Mouse (Mus musculus) embryonic facial prominence, embryonic 12.5 days (tissue): Measurements from ENCODE around the gene Gm20605. TPM values are rescaled to one million over a fixed set of nuclear protein-coding genes. Genes with fewer than 3 reads are reported as not detected.
A peak's percentile ranks its signal among the peaks of the same experiment; 100 is the strongest.
"Not testable (repeated sequence)": the region's sequence is repeated elsewhere in the genome, so short reads cannot be mapped to it uniquely, and the experiment has no call there.

ENCODE experiments used
- ATAC-seq: fragments of 200-750 bp; cut with Nextera tagmentation; 2 replicates; pipeline ENCODE4 v1.8.0; 2017; ENCODE audit not compliant: insufficient number of reproducible peaks, insufficient read depth, low FRiP score, low TSS enrichment
- H3K27ac ChIP-seq: fragments of 300-500 bp; sonication (generic); 2 replicates; pipeline ENCODE4 v1.5.1; 2016; ENCODE audit warnings: mild to moderate bottlenecking
- H3K27me3 ChIP-seq: fragments of 300-500 bp; sonication (generic); 2 replicates; pipeline ENCODE4 v1.6.1; 2016; ENCODE audit warnings: mild to moderate bottlenecking, moderate library complexity
- H3K36me3 ChIP-seq: fragments of 300-500 bp; sonication (generic); 2 replicates; pipeline ENCODE4 v1.6.1; 2016; ENCODE audit warnings: mild to moderate bottlenecking
- H3K4me1 ChIP-seq: fragments of 300-500 bp; sonication (generic); 2 replicates; pipeline ENCODE4 v1.6.1; 2016
- H3K4me2 ChIP-seq: fragments of 300-500 bp; sonication (generic); replicated peaks from 2 replicates; pipeline ENCODE4 v1.6.1; 2016; ENCODE audit warnings: mild to moderate bottlenecking, moderate library complexity
- H3K4me3 ChIP-seq: fragments of 300-500 bp; sonication (generic); 2 replicates; pipeline ENCODE4 v1.5.1; 2016; ENCODE audit warnings: mild to moderate bottlenecking
- H3K9ac ChIP-seq: fragments of 300-500 bp; sonication (generic); 2 replicates; pipeline ENCODE4 v1.6.1; 2016; ENCODE audit warnings: mild to moderate bottlenecking, moderate library complexity
- H3K9me3 ChIP-seq: fragments of 300-500 bp; sonication (generic); 2 replicates; pipeline ENCODE4 v1.6.1; 2016; ENCODE audit warnings: mild to moderate bottlenecking, moderate library complexity
- WGBS: fragments of 180-500 bp; shearing (Covaris S2); methylation state at CpG from one replicate; pipeline ENCODE4 v1.1.7; 2016; 5-methylcytosine and 5-hydroxymethylcytosine counted together
- polyA plus RNA-seq: library from polyadenylated mRNA; unstranded; fragments of >200 nt; fragmentation: Nextera tagmentation; extraction: Ambion mirVana; gene quantifications from 2 replicates; pipeline ENCODE4 v1.2.1, GENCODE M21; 2016

Gene Gm20605
- polyA plus RNA-seq, 1 experiment from 2014 or later, result 9.2 TPM

DNA sequence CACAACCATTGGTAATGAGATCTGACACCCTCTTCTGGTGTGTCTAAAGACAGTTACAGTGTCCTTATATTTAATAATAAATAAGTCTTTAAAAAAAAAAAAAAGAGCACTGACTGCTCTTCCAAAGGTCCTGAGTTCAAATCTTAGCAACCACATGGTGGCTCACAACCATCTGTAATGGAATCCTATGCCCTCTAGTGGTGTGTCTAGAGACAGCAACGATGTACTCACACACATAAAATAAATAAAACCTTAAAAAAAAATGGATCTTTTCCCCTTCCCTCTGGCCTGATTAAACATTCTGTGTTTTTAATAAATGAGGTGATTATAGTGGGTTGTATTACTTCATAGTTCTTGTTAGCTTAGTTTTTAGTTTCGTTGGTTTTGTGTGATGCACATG, 14.1 kb upstream of the Gm20605 start:
- H3K4me2 ChIP-seq, H3K27me3 ChIP-seq, H3K36me3 ChIP-seq, H3K27ac ChIP-seq, ATAC-seq, H3K9ac ChIP-seq, H3K9me3 ChIP-seq, H3K4me3 ChIP-seq: not testable (repeated sequence)
- 84% methylated on average over 2 of the region's 2 CpGs for WGBS
- peaks cover 38% of the 10 kb centered on the region for H3K4me1 ChIP-seq

DNA sequence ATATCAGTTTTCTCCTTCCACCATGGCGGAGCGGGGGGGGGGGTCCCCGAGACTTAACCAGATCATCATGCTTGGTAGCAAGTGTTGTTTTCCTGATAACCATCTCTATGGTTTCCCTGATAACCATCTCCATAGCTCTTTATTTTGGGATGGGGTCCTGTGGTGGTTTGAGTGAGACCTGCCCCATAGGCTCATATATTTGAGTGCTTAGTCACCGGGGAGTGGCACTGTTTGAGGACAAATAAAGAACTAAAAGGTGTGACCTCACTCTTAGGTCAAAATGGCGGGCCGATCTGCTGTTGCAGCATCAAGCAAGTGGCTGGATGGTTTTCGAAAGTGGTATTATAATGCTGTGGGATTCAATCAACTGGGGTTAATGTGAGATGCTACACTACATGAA, 13.6 kb upstream of the Gm20605 start:
- no peaks in the 10 kb centered on the region for H3K9me3 ChIP-seq
- no peak overlapping the region for H3K27ac ChIP-seq
- no peaks in the 10 kb centered on the region for H3K36me3 ChIP-seq
- no peak overlapping the region for H3K4me2 ChIP-seq
- H3K4me3 ChIP-seq, result no peak overlapping the region
- H3K4me1 ChIP-seq, result peaks cover 34% of the 10 kb centered on the region
- H3K27me3 ChIP-seq, result no peaks in the 10 kb centered on the region
- no peak overlapping the region for H3K9ac ChIP-seq
- ATAC-seq, result no peak
- WGBS, result 77% methylated on average over 7 of the region's 7 CpGs

DNA sequence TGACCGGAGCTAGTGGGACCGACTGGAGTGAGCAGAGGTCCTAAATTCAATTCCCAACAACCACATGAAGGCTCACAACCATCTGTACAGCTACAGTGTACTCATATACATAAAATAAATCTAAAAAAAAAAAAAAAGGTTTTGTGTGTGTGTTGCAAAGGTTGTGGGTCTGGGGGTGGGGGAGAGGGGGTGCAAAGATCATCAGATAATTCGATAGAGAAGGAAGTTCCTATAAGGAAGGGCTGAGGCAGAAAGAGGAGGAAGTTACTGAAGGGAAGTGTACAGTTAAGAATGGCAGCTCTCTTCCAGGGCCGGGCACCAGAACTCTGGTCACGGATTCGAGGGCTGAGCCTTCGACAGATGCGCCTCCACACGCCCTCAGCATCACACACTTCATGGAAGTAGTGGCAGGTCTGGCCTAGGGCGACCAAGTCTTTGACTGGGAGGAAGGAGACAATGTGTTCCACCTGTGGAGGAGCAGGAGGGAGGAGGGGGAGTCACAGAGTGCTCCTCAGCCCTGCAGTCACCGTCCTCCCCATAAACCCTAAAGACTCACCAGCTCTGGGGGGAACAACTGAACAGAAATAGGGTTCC, 4.9 kb upstream of the Gm20605 start:
- WGBS, result 90% methylated on average over 11 of the region's 11 CpGs
- H3K4me2 ChIP-seq, result no peak overlapping the region
- no peaks in the 10 kb centered on the region for H3K27me3 ChIP-seq
- no peaks in the 10 kb centered on the region for H3K9me3 ChIP-seq
- no peak overlapping the region for H3K4me3 ChIP-seq
- H3K27ac ChIP-seq, result no peak overlapping the region
- H3K4me1 ChIP-seq, result peaks cover 5% of the 10 kb centered on the region; the same call in 1 of the 2 replicates
- H3K36me3 ChIP-seq, result no peaks in the 10 kb centered on the region
- H3K9ac ChIP-seq, result no peak overlapping the region
- ATAC-seq, result no peak

DNA sequence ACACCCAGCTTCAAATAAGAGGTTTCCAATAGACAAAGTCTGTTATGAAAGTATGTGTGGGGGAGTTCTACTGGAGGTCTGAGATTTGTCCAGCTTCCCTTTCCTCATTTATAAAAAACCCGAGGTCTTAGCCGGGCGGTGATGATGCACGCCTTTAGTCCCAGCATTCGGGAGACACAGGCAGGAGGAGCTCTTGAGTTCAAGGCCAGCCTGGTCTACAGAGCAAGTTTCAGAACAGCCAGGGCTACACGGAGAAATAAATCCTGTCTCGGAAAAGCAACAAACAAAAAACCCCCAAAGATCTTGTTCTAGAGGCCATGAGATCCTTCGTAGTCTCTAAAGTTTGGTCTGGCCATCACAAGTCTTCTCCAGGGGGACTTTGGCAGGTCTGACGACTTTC, 984 bp upstream of the Gm20605 start:
- Histone ChIP-seq H3K4me1 (peaks cover 28% of the 10 kb centered on the region), H3K27me3 (no peaks in the 10 kb centered on the region), H3K36me3 (peaks cover 2% of the 10 kb centered on the region; the same call in 1 of the 2 replicates), H3K4me3 (peak overlapping the region; percentile 77), H3K4me2 (peak overlapping the region; percentile 59), H3K9ac (peak overlapping the region; percentile 60), H3K27ac (peak overlapping the region; percentile 92), H3K9me3 (no peaks in the 10 kb centered on the region)
- 4% methylated on average over 9 of the region's 9 CpGs for WGBS
- ATAC-seq, result no peak

DNA sequence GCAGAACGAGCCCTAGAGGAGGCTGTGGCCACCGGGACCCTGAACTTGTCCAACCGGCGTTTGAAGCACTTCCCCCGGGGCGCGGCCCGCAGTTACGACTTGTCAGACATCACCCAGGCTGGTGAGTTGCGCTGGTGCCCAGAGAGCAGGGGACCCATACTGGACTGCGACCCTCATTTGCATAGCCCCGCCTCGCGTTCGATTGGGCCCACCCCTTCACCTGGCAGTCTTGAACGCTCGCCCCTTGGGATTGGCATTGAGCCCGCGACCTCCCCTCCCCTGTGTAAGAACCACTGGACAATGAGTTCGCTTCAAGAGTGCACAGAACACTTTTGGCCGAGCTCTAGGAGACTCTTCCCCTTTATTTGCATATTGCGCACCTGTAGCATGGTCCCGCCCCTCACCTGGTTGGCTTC, 339 bp downstream of the Gm20605 start:
- Histone ChIP-seq H3K4me2 (peak overlapping the region; percentile 81), H3K27ac (peak overlapping the region; percentile 91), H3K36me3 (peaks cover 15% of the 10 kb centered on the region), H3K27me3 (no peaks in the 10 kb centered on the region), H3K9ac (peak overlapping the region; percentile 77), H3K4me1 (peaks cover 28% of the 10 kb centered on the region), H3K9me3 (no peaks in the 10 kb centered on the region), H3K4me3 (peak overlapping the region; percentile 77)
- ATAC-seq, result no peak
- WGBS, result under 1% methylated on average over 23 of the region's 23 CpGs

DNA sequence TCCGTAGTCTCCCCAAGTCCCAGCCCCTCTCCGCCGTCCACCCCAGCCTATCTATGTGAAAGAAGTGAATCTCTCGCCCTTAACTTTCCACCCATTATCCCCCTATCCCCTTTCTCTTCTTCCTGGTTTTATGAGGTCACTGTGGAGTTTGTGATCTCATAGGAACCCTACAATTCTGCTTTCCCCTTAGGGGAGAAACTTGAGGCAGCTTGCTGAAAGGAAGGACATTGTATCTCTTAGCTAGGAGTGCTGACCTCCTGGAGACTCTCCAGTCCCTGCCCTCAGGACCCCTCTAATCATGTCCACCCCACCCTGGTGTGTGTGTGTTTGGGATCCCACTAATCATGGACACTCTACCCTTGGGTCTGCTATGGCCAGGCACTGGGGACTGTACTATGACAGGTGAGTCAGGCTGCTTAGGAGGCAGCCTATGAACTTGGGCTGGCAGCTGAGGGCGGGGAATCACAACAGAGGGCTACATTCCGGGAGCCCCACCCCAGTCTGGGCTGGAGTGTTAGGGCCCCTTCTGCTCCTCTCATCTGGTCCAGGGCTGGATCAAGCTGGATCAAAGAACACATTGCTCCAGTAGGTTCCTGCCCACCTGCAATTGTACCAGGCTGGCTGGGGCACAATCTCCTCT, 1.1 kb downstream of the Gm20605 start:
- H3K4me2 ChIP-seq, result peak overlapping the region; percentile 81
- H3K9ac ChIP-seq, result peak overlapping the region; percentile 77
- H3K36me3 ChIP-seq, result peaks cover 18% of the 10 kb centered on the region
- H3K4me1 ChIP-seq, result peaks cover 23% of the 10 kb centered on the region
- no peak for ATAC-seq
- 17% methylated on average over 6 of the region's 6 CpGs for WGBS
- H3K9me3 ChIP-seq, result no peaks in the 10 kb centered on the region
- H3K27ac ChIP-seq, result peak overlapping the region; percentile 91
- no peaks in the 10 kb centered on the region for H3K27me3 ChIP-seq
- H3K4me3 ChIP-seq, result peak overlapping the region; percentile 77

DNA sequence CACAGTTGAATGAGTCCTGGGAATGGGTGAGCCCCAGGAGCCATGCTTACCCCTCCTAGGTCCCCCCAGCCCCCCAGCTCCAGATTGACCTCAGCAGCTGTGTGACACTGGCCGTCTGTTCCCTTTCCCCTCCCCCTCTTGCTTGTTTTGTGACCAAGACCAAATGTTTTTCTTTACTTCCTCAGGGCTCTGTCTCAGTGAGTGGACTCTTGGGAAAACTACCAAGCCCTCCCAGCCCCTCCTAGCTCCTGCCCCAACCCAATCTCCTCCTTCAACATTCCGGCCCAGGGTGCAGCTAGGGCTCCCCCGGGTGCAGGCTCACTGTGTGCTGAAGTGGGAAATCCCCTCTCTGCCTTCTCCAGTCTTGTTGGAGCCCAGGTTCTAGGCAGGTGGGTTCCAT, 1.6 kb downstream of the Gm20605 start:
- no peaks in the 10 kb centered on the region for H3K27me3 ChIP-seq
- no peaks in the 10 kb centered on the region for H3K9me3 ChIP-seq
- ATAC-seq, result no peak
- H3K9ac ChIP-seq, result peak overlapping the region; percentile 77
- peaks cover 23% of the 10 kb centered on the region for H3K36me3 ChIP-seq
- peak overlapping the region; percentile 77 for H3K4me3 ChIP-seq
- H3K4me1 ChIP-seq, result peaks cover 23% of the 10 kb centered on the region
- H3K4me2 ChIP-seq, result peak overlapping the region; percentile 81
- peak overlapping the region; percentile 91 for H3K27ac ChIP-seq
- WGBS, result 28% methylated on average over 3 of the region's 3 CpGs

DNA sequence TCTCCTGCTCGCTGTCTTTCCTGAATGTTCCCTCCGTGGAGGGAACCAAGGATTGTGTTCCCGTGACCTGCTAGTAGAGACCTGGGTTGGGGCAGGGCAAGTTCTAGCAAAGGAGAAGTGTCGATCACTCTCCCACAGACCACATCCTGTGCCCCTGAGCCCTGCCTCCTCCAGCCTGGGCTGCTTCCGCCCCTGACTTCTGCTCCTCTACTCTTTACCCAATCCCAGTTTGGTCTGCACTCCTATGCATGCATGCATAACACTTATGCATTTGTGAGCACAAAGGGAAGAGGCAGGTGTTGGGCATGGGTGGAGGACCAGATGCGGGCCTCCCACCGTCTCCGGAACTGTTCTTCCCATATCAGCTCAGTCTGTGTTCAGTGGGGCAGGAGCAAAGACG, 2.2 kb downstream of the Gm20605 start:
- Histone ChIP-seq H3K4me1 (peaks cover 23% of the 10 kb centered on the region), H3K36me3 (peaks cover 29% of the 10 kb centered on the region), H3K4me2 (peak overlapping the region; percentile 81), H3K9me3 (no peaks in the 10 kb centered on the region), H3K27me3 (no peaks in the 10 kb centered on the region), H3K9ac (peak overlapping the region; percentile 77), H3K27ac (peak overlapping the region; percentile 91), H3K4me3 (peak overlapping the region; percentile 77)
- 49% methylated on average over 9 of the region's 9 CpGs for WGBS
- no peak for ATAC-seq

DNA sequence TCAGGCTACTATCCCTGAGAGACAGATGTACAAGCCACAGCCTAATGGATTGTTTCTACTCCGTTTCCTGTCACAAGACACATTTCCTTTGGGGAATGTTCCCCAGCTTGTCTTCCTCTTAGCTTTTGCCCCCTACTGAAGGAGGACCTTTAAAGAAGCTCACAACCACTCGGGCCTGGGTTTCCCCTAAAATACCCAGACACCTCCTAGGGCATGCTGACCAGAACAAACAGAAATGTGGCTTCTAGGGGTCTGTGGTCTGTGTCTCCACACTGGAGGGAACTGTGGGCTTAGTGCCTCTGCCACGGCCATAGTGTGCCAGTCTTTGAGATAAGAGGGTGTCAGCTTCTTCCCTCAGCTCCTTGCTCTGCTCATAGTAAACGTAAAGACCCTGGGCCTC, 2.6 kb downstream of the Gm20605 start:
- no peaks in the 10 kb centered on the region for H3K9me3 ChIP-seq
- H3K27me3 ChIP-seq, result no peaks in the 10 kb centered on the region
- peak overlapping the region; percentile 77; the same call in 1 of the 2 replicates for H3K9ac ChIP-seq
- H3K4me1 ChIP-seq, result peaks cover 23% of the 10 kb centered on the region
- peak overlapping the region; percentile 81; the same call in 1 of the 2 replicates for H3K4me2 ChIP-seq
- H3K27ac ChIP-seq, result peak overlapping the region; percentile 91; the same call in 1 of the 2 replicates
- WGBS, result 69% methylated on average over 4 of the region's 4 CpGs
- H3K4me3 ChIP-seq, result no peak overlapping the region
- H3K36me3 ChIP-seq, result peaks cover 33% of the 10 kb centered on the region
- no peak for ATAC-seq

DNA sequence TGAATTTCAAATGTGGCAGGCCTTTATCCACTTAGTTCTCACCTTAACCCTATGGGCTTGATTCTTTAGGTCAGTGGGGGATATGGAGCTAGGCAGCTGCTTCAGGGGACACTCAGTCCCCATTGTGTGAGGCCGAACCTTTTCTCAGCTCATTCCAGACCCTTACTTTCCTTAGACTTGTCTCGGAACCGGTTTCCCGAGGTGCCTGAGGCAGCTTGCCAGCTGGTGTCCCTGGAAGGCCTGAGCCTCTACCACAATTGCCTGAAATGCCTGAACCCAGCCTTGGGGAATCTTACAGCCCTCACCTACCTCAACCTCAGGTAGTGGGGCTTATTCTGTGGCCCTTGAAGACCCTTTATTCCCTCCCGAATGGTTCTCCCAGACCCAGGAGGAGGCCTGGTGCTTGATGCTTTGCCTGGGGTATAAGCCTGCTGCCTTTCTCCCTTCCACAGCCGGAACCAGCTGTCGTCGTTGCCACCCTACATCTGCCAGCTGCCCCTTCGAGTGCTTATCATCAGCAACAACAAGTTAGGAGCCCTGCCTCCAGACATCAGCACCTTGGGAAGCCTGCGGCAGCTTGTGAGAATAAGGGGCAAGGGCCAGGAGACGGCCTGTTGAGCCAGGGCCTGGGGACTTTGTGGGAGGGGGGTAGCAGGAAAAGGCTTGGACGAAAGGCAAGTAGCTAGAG, 4.6 kb downstream of the Gm20605 start:
- 80% methylated on average over 12 of the region's 12 CpGs for whole genome bisulfite sequencing
- H3K4me1 ChIP-seq, result peaks cover 23% of the 10 kb centered on the region
- H3K27ac ChIP-seq, result no peak overlapping the region
- no peak overlapping the region for H3K4me3 ChIP-seq
- H3K9me3 ChIP-seq, result no peaks in the 10 kb centered on the region
- H3K4me2 ChIP-seq, result no peak overlapping the region
- H3K27me3 ChIP-seq, result no peaks in the 10 kb centered on the region
- peaks cover 53% of the 10 kb centered on the region for H3K36me3 ChIP-seq
- no peak for ATAC-seq
- no peak overlapping the region for H3K9ac ChIP-seq

DNA sequence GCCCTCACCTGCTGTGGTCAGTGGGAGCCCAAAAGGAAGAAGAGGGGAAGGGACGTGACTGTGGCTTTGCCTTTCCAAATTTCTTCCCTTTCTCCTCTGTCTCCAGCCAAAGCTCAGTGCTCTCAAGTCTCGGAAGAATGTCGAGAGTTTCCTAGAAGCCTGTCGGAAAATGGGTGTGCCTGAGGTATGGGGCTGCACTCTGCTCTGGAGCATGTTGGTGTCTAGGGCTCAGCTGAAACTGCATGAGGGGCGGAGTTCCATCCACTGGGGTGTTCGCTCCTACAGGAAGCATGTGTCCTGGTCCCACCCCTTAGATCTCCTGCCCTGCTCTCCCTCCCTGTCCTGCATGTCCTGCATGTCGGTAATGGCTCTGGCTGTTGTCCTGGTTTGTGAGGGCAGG, 10.5 kb downstream of the Gm20605 start:
- no peaks in the 10 kb centered on the region for H3K9me3 ChIP-seq
- H3K4me2 ChIP-seq, result no peak overlapping the region
- H3K4me3 ChIP-seq, result no peak overlapping the region
- H3K4me1 ChIP-seq, result no peaks in the 10 kb centered on the region
- H3K36me3 ChIP-seq, result peaks cover 80% of the 10 kb centered on the region
- H3K9ac ChIP-seq, result no peak overlapping the region
- WGBS, result 81% methylated on average over 7 of the region's 7 CpGs
- ATAC-seq, result no peak
- no peak overlapping the region for H3K27ac ChIP-seq
- H3K27me3 ChIP-seq, result peaks cover 14% of the 10 kb centered on the region

DNA sequence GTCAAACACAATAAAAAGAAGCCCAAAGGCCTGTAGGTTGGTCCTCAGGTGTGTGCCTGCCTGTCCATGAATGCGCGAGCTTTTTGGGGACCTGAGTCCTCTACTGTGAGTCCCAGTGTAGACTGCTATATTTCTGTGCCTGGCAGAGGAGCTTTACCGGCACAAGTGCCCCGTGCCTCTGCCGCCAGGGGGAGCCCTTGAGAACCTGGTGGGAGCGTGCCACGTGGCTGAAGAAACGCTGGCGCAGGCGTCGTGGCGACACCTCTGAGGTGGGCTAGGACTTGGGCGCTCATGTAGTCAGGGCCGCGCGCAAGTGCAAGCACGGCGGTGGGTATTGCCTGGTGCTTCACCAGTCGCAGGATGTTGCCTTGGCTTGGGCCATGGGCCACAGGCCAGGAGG, 12.1 kb downstream of the Gm20605 start, which contains the start of gene Sap25:
Gene Sap25 (plus strand): TSS at position 281 of the 400 bp plus-strand sequence.
- Histone ChIP-seq H3K9ac (no peak within 1 kb of the TSS), H3K36me3 (peaks cover 67% of the 10 kb centered on the region), H3K27ac (no peak within 1 kb of the TSS), H3K27me3 (peaks cover 30% of the 10 kb centered on the region), H3K4me1 (peaks cover 12% of the 10 kb centered on the region; the same call in 1 of the 2 replicates), H3K4me2 (no peak within 1 kb of the TSS), H3K9me3 (no peaks in the 10 kb centered on the region), H3K4me3 (no peak within 1 kb of the TSS)
- no peak for ATAC-seq
- 90% methylated on average over 19 of the region's 19 CpGs for WGBS
